Mouse (Mus musculus): ENCODE measurements at regions not wholly inside any gene's neighbourhood (a gene's known extent, or its start where the extent isn't known, plus 50 kb on each side); places are given as distances from the start of the nearest gene placed in this dataset.

DNA sequence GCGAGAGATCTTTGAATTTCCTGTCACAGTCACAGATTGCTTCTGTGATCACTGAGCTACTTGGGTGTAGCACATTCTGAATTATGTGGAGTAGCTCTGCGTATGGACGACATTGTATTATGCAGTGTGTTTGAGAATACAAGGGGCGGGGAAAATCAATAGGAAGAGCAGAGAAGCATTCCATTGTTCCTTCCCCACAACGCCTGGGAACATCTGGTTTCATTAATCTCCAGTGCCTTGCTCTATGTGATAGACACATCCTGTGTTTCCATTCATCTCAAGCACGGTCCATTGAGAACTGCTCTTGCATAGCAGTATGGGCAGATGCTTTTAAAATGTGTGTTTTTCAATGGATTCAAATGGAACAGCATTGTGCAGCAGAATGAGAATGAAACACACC lies 326.9 kb upstream of the Rgmb start:
- no peak for TF ChIP-seq CTCF (IDR thresholded peaks at IDR 0.05; ENCODE audit: borderline replicate concordance, insufficient read depth, low read length)
- TF ChIP-seq POLR2A (IDR thresholded peaks at IDR 0.05; ENCODE audit: low read depth, low read length), result no peak
